Mouse (Mus musculus): ENCODE results near the gene Eed. TPM values are rescaled to one million over a fixed set of nuclear protein-coding genes. Genes with fewer than 3 reads are reported as not detected.

Eed gene
- polyA plus RNA-seq (2017; shearing (Covaris generic)): 100 to 1,000 TPM; 106 to 118 TPM

DNA sequence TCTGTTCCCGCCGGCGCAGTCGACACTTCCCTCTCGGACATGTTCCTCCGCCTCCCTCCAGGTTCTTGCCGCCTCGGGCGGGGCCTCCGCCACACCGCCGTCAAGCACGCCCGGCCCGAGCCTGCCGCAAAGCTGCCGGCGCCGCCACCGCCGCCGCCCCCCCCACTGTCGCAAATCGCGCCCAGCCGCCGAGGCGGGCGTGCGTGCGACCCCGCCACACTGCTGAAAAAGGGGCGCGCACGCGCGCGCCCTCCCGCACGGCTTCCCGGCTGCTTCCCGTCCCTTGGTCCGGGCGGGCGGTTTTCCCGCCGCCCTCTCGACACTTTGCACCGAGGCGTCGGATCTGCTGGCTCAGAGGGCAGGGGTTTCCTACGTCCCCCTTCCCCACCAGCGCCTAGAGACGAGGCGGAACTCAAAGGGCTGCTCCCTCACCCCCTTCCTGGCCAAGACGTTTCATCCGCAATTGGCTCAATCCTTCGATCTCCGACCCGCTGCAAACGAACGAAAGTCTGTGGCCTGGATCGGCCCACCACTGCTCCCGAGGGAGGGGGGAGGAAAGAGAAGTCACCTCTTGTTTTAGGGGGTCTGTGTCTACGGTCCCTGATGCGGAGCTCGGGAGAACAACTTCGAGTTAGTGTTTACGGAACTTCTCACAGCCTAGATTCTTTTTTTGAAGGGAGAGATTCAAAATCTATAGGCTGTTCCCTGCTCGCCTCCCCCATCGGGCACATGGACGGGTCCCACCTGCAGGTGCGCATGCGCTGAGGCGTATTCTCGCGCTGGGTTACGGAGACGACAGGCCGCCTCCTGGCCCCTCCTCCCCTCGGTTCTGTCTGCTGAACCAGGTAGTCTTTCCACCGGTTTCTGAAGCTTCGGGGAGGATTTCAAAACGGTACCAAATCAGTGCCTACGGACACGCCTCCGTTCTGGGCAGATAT lies at the start of gene Eed:
Gene Eed, minus strand, starts transcription at position 499 of the 938 bp plus-strand sequence.

DNA sequence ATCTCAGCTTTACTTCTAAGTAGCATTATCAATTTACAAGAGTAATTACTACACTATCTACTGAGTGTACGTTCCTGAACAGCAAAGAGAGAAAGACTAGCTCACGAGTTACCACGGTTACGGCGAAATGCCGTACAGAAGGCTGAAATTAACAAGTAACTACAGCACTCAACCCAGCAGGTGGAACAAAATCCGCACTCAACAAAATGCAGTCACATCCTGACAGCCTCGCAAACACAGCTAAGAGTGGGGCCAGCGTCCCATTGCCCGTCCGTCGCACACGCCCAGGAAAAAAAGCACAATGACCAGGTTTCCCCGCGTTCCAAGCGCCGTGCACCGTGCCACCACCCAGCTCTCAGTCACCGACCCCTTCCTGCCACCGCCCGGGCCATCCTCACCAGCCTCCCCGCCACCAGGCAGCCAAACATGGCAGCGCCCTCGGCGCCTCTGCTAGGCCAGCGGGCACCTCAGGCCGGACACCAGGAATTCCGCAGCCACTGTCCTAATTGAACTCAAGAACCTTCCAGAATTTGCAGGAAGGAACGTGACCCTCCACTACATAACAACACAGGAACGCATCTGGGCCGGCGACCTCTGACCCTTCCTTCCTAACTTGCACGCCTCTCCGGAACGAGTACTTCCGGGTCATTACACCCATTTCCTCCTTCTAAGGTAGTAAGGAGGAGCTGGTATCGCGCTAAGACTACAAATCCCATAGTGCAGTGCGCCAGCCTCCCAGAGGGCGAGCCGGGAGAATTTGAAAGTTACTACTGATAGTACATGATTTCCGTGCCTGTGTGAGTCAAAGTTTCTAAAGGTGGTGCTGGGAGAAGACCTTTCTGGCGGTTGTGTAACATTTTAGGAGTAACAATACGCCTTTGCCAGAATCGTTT lies 40.0 kb downstream of the Eed start, which contains the start of gene Hikeshi:
Gene Hikeshi, minus strand, starts transcription at position 634 of the 893 bp plus-strand sequence.

Other genes starting within 250 kb of the Eed start
- gene Ccdc81, start 77.4 kb downstream of the Eed start, polyA plus RNA-seq (2017; shearing (Covaris generic)): under 1 TPM in 1 of 2 experiments, not detected in 1; 0.38 TPM
- 100 to 1,000 TPM in 1 of 2 experiments, 10 to 100 TPM in 1; 97.6 to 103 TPM for gene Hikeshi, start 39.8 kb downstream of the Eed start, polyA plus RNA-seq (2017; shearing (Covaris generic))
- 10 to 100 TPM; 37.6 to 39.8 TPM for gene Picalm, start 149.2 kb upstream of the Eed start, polyA plus RNA-seq (2017; shearing (Covaris generic))